Mouse (Mus musculus) bone marrow macrophage, adult 2 months (primary cell): ENCODE data around the gene Gm11985.

ENCODE experiments used
- CTCF ChIP-seq: IDR thresholded peaks from 2 replicates; pipeline ENCODE4 v1.5.1; 2012; ENCODE audit warnings: low read depth, mild to moderate bottlenecking, low read length, moderate library complexity
- POLR2A ChIP-seq: IDR thresholded peaks from 2 replicates; pipeline ENCODE4 v1.6.1; 2012; ENCODE audit warnings: mild to moderate bottlenecking, low read depth, low read length, borderline replicate concordance

DNA sequence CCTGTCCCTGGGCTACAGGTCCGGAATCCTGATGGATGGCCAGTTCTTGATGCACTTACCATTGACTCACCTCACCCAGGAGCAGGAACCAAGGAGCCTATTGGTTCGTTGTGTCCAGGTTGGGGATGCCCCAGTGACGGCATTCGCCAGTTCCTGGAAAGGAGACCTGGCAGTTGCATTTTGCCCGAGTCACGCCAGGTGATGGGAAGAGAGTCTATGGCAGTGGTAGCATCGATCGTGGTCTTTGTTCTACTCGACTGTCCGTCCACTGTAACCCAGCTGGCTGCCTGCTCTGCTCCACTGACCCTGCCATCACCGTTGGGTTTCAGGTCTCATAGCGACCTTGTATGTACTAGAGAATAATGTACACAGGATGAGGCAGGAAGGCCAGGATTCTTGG, 36.0 kb downstream of the Gm11985 start:
- TF ChIP-seq CTCF (no peak), POLR2A (no peak)
